Mouse (Mus musculus) spleen, embryonic (tissue): ENCODE measurements around the gene Ampd2.

Experiments used
- CTCF ChIA-PET: fragments of 350-600 bp; sonication (Branson Sonifier 250); formaldehyde crosslinking; loops from one replicate; lab custom pipeline; 2022; lab: Charles Lee

Ampd2 gene

DNA sequence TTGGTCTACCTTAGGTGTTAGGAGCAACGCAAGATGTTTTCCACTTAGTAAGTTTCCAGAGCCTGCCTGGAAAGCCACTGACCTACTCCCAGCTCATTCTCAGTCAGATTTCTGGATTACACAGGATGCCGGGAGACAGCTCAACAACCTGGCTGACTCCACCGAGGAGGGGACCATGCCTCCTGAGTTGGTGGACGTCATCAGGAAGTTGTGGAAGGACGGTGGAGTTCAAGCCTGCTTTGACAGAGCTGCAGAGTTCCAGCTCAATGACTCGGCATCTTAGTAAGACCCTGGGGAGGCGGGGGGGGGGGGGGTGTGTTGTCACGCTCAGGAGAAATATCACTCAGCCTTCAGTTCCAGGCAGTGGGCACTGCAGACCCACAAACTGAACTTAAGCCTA is 9.8 kb upstream of the Ampd2 start:
- CTCF ChIA-PET, result interaction anchor here (0.6 kb wide), 1 partner anchor 82 kb away, joined by 3 read pairs; no protein-coding TSS in a partner anchor

- CTCF ChIA-PET, result no interaction called here
Observed at GRCm38 (mm10) chr3:108094976-108095760, 8.7 kb upstream of the Ampd2 start.

DNA sequence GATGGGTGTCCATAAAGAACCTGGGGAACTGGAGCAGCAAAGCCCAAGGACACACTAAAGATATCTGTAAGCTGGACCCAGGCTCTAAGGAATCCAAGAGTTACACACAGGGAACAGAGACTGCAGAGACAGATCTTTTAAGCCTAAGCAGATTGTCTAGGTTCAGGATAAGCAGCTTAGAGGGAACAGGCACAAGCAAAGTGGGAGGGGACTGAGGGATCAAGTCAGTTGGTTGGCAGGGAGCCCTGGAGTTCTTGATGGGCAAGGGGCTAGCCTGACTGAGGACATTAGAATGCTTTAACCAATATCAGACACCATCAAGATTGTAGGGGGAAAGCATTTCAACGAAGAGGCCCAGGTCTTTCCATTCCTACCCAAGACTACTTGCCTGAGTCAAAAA is 7.7 kb upstream of the Ampd2 start:
- CTCF ChIA-PET, result no interaction called here

DNA sequence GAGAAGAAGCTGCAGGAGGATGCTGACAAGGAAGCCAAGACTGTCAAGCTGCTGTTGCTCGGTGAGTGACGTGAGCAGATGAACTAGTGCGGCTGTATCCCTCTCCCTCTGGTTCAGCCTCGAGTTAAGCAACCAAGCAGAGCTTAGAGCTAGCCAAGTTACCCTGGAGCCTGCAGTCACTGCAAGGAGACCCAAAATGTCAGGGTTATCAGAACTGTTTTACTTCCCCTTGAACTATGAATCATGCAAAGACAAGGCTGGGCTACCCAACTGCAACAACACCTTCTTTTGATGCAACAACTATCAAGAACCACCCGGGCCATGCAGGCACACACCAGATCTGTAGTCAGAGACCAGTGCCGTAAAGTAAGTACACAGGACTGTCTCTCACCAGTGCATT is 6.9 kb upstream of the Ampd2 start:
- CTCF ChIA-PET, result interaction anchor here (0.6 kb wide), 1 partner anchor 238 kb away, joined by 4 read pairs; no protein-coding TSS in a partner anchor

- CTCF ChIA-PET, result interaction anchor here (0.6 kb wide), 1 partner anchor 238 kb away, joined by 4 read pairs; no protein-coding TSS in a partner anchor
Observed at GRCm38 (mm10) chr3:108092536-108093115, 6.2 kb upstream of the Ampd2 start, which contains the start of gene Gnat2. TSS of gene Gnat2 (plus strand) at chr3:108092789.

DNA sequence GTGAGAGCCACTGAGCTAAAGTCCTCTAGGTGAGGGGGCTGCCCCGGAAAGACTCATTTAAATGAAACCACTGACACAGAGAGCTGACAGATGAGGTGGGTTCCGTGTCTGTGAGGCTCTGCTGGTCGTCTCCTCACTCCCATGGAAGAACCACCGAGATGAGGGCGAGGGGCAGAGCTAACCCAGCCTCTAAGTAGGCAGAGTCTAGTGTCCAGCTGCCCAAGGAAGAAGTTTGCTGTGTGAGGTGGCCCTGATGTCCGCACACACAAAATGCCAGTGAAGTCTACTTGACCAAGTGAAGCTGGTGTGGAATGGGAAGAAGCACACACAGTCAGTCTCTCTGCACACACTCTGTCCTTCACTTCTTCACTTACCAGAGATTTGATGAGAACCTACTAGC is 5.6 kb upstream of the Ampd2 start:
- CTCF ChIA-PET, result no interaction called here

GRCm38 (mm10) chr3:108090561-108090960 is 4.1 kb upstream of the Ampd2 start:
- CTCF ChIA-PET, result no interaction called here

DNA sequence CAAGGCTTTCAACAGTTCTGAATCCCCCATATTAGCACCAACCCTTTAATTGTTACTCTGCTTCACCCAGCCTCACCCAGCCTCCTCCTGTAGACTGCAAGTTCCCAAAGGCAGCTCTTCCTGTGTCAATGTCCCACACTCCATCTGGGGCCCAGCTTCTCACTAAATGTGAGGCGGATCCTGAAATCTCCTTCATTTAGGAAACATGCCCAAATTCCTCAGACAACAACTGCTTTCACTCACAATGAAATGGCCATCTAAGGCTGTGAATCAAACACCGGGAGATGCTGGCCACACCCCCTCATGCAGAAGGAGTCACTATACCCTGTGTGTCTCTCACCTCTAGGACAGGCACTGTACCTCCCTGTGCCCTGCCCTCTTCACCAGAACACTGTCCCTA is 3.5 kb upstream of the Ampd2 start:
- CTCF ChIA-PET, result no interaction called here

DNA sequence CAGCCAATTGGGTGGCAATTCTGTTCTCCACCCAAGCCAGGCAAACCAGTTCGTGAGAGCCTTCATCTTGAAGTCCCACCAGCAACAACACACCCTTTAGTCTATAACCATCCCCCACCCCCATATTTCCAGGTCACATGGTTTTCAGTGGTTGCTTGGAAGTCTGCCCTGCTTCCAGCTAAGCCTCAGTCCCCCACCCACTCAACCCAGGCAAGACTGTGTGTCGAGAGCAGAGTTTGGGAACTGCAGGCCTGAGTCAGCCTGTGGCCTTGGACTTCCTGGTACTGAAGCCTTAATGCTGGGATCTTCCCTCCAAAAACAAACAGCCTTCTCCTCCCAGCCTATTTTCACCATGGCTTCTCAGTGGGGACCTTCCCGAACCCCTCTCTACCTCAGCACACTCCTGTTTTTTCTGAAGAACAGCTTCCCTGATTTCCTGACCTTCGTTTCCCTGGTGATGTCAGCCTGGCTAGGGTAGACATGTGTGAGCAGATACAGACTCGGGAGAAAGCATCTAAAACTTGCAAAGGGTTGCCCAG is 2.5 kb upstream of the Ampd2 start:
- CTCF ChIA-PET, result no interaction called here

DNA sequence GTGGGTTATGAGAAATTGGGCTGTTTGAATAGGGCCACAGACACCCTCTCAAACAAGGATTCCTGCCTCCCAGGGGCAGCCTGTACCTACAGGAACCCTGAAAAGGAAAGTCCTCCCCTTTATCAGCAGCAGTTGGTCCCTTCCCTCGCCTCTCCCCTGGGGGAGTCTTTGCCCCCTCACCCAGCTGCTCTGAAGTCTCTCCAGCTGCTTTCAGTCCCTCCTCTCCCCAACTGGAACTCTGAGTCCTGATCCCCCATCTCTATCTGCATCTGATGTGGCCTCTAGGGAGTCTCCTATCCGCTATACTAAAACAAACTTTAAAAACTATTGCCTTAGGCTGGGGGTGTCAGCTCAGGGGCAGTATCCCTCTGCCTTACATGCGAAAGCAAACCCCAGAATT is 878 bp upstream of the Ampd2 start:
- CTCF ChIA-PET, result no interaction called here

- CTCF ChIA-PET, result no interaction called here
Observed at GRCm38 (mm10) chr3:108085721-108086469, 556 bp downstream of the Ampd2 start.

- CTCF ChIA-PET, result no interaction called here
Observed at GRCm38 (mm10) chr3:108085281-108085720, 1.1 kb downstream of the Ampd2 start.

DNA sequence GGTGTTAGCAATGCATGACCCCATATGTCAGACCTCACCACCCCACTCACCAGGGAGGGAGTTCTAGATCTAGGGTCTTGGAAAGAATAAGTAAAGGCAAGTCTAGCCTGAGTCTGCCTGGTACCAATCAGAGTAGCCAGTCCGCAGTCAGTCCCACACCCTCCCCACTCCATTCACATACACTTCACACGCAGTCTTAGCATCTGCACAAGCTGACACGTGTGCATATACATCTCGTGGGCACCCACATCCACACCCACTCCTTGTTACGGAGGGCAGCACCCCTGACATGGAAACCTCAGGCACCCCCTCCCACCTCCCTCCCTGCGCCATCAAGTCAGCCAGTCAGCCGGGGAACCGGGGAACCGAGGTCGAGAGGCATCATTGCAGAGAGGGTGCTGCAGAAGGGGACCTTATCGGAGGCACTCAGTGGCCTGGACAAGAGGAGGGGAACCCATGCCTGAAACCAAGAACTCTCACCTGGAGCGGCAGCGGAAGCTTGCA is 1.6 kb downstream of the Ampd2 start:
- CTCF ChIA-PET, result no interaction called here

DNA sequence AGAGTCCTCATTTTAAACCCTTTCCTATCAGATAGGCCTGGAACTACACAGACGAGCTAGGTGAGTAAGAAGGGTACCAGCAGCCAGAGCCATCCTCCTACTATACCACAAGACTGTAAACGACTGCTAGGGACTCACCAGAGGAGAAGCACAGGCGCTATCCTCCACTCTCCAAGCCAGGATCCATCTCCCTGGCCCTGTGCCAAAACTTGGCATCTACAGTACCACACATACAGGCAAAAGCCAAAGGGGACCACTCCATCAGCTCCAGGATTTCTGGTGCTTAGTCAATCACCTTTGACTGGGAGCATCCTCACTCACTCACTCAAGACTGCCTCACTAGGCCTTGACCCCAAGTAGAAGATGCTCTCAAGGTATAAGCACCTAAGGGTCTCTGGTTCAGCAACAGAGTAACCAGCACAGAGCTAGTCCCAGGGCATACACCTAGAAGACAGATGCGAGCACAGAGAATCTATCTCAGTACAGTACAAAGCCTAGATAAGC is 2.5 kb downstream of the Ampd2 start:
- CTCF ChIA-PET, result no interaction called here

GRCm38 (mm10) chr3:108083161-108083560 is 3.3 kb downstream of the Ampd2 start:
- CTCF ChIA-PET, result no interaction called here

DNA sequence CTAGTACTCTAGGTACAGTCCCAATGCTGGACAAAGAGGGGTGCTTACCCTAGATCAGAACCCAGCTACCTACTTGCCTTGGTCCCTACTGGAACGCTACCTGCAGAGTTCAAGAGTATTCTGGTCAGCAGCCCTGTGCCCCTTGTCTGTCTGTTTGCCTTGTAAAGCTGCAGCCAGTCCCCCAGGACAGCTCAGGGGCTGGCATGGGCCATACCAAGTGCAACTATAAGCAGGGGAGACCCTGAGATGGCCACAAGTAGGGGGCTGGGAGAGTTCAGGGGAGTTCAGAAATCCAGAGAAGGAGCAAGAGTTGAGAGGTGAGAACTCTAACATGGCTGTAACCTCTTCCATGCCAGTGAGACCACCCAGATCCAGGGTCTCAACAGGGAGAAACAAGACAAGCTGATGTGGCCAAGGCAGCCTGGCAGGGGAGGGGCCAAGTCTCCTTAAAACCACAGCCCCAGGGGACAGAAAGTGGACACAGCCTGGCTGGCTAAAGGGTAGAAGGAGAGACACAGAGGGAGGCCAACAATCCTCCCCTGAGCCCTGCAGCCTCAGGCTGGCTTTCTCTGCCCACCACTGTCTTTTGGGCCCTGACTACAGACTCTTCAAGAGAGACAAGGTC is 4.1 kb downstream of the Ampd2 start:
- CTCF ChIA-PET, result interaction anchor here (0.6 kb wide), 1 partner anchor 387 kb away, joined by 7 read pairs; no protein-coding TSS in a partner anchor

DNA sequence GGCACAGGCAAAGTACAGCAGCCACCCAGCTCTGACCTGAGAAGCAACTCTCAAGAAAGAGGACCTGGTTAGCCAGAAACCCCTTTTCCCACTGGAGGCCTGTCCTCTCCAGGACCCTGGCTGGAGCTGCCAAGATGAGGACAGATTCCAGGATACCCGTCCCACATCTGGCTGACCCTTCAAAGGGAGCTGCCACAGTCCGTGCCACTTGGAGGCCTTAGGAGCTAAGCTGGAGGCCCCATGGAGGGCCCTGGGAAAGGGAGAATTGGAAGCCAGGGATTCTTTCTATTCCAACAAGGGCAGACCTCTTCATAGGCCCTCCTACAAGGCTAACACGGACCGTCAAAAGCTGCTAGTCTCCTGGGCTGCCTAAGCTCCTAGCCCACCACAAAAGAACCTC is 4.8 kb downstream of the Ampd2 start:
- CTCF ChIA-PET, result no interaction called here

GRCm38 (mm10) chr3:108076836-108077235 is 9.6 kb downstream of the Ampd2 start:
- CTCF ChIA-PET, result no interaction called here

DNA sequence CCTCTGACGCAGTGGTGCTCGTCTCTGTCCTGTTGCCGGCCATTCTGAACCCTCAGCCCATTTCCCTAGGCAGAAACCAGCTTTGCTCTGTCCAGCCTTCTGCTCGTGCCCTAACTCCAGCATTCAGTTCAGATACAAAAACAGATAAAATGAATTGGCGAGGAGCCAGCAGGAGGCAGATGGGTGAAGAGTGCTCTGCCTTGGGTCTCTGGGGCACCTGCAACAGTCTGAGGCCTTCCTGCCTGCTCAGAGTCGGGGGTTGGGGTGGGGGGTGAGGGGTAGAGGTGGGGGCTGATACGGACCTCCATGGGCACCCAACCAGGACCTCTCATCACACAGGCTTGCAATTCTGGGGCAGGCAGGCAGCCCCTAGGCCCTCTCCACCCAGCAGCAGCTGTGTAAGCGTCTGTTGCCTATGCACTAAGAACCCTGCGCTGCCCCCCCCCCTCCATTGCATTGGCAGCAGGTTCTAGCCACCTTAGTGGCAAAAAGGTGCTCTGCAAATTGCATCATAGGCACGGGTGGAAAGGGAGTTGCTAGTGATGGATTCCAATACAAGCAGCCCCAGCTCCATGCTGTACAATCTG is 13.4 kb downstream of the Ampd2 start:
- CTCF ChIA-PET, result no interaction called here
